Mouse (Mus musculus) gastrocnemius, postnatal 36 days (tissue): Measurements from ENCODE around the gene Lmtk2. TPM values are rescaled to one million over a fixed set of nuclear protein-coding genes. Genes with fewer than 3 reads are reported as not detected.

Source experiments
- DNase-seq, 2 experiments: peaks; one replicate each; pipeline ENCODE4 v3.0.0; 2022
- intact Hi-C: fragments of 180-260 bp; cut with DNase I; formaldehyde crosslinking; loops from one replicate; pipeline ENCODE4 v1.15.1; 2025
- total RNA-seq, 2 experiments: library from RNA; stranded (reverse); gene quantifications; 2 replicates each; pipeline ENCODE4 v1.2.3; 2021

The Lmtk2 gene
- total RNA-seq, 2 experiments from 2014 or later = 19.4 to 19.8 TPM

GRCm38 (mm10) chr5:144203398-144203959 lies 103.2 kb downstream of the Lmtk2 start:
- peak; percentile 37 to 49 for DNase-seq
- intact Hi-C loops = no loop called here

- intact Hi-C loops = no loop called here
- DNase-seq = no peak
These were observed 104.1 kb downstream of the Lmtk2 start for GRCm38 (mm10) chr5:144204303-144204702.

GRCm38 (mm10) chr5:144204911-144205310 lies 104.7 kb downstream of the Lmtk2 start:
- DNase-seq = no peak
- intact Hi-C loops = no loop called here

GRCm38 (mm10) chr5:144206069-144206468 lies 105.8 kb downstream of the Lmtk2 start:
- intact Hi-C loops = no loop called here
- no peak for DNase-seq

GRCm38 (mm10) chr5:144207478-144207877 lies 107.2 kb downstream of the Lmtk2 start:
- intact Hi-C loops = no loop called here
- no peak for DNase-seq

GRCm38 (mm10) chr5:144214453-144214852 lies 114.2 kb downstream of the Lmtk2 start:
- no peak for DNase-seq
- intact Hi-C loops = loop anchor here (5.0 kb wide), 1 partner anchor 172 kb away; no protein-coding TSS in a partner anchor

GRCm38 (mm10) chr5:144215992-144216391 lies 115.8 kb downstream of the Lmtk2 start:
- no peak for DNase-seq
- intact Hi-C loops = no loop called here

- DNase-seq = no peak
- intact Hi-C loops = no loop called here
These were observed 117.8 kb downstream of the Lmtk2 start for GRCm38 (mm10) chr5:144218061-144218460.

GRCm38 (mm10) chr5:144219306-144219705 lies 119.1 kb downstream of the Lmtk2 start:
- no peak for DNase-seq
- intact Hi-C loops = no loop called here

GRCm38 (mm10) chr5:144219936-144220335 lies 119.7 kb downstream of the Lmtk2 start:
- intact Hi-C loops = loop anchor here (5.0 kb wide), 1 partner anchor 37 kb away; no protein-coding TSS in a partner anchor
- DNase-seq = no peak

- DNase-seq = no peak
- intact Hi-C loops = loop anchor here (5.0 kb wide), 1 partner anchor 36 kb away; no protein-coding TSS in a partner anchor
These were observed 121.1 kb downstream of the Lmtk2 start for GRCm38 (mm10) chr5:144221305-144221704.

GRCm38 (mm10) chr5:144222811-144223502 lies 122.7 kb downstream of the Lmtk2 start:
- intact Hi-C loops = loop anchor here (5.0 kb wide), 1 partner anchor 34 kb away; no protein-coding TSS in a partner anchor

GRCm38 (mm10) chr5:144223503-144223862 lies 123.2 kb downstream of the Lmtk2 start, which contains the start of gene Tecpr1:
TSS of gene Tecpr1 (minus strand) at chr5:144223615.
- intact Hi-C loops = loop anchor here (5.0 kb wide), 1 partner anchor 34 kb away; no protein-coding TSS in a partner anchor
- peak; percentile 90 to 91 for DNase-seq

More at GRCm38 (mm10) chr5:144222811-144223502, 122.7 kb downstream of the Lmtk2 start:
- no peak for DNase-seq

- DNase-seq = no peak
- intact Hi-C loops = loop anchor here (5.0 kb wide), 1 partner anchor 33 kb away; no protein-coding TSS in a partner anchor
These were observed 123.9 kb downstream of the Lmtk2 start for GRCm38 (mm10) chr5:144223899-144224816.

GRCm38 (mm10) chr5:144226220-144226619 lies 126.0 kb downstream of the Lmtk2 start:
- intact Hi-C loops = no loop called here
- DNase-seq = no peak

- intact Hi-C loops = no loop called here
- DNase-seq = no peak
These were observed 130.0 kb downstream of the Lmtk2 start for GRCm38 (mm10) chr5:144230216-144230615.

- DNase-seq = no peak
- intact Hi-C loops = no loop called here
These were observed 131.2 kb downstream of the Lmtk2 start for GRCm38 (mm10) chr5:144231410-144231809.

- intact Hi-C loops = no loop called here
- no peak for DNase-seq
These were observed 132.3 kb downstream of the Lmtk2 start for GRCm38 (mm10) chr5:144232531-144232930.

GRCm38 (mm10) chr5:144234222-144234621 lies 134.0 kb downstream of the Lmtk2 start:
- no peak for DNase-seq
- intact Hi-C loops = no loop called here

GRCm38 (mm10) chr5:144234714-144235113 lies 134.5 kb downstream of the Lmtk2 start:
- intact Hi-C loops = no loop called here
- no peak for DNase-seq
